Mouse (Mus musculus): ENCODE measurements around the gene Atp5d.
"Not testable (repeated sequence)": the region's sequence is repeated elsewhere in the genome, so short reads cannot be mapped to it uniquely, and the experiment has no call there.

Gene Atp5d

GRCm38 (mm10) chr10:80154384-80154783 lies 16.0 kb downstream of the Atp5d start:
- DNase-seq (ENCODE audit: low spot score) = no peak

DNA sequence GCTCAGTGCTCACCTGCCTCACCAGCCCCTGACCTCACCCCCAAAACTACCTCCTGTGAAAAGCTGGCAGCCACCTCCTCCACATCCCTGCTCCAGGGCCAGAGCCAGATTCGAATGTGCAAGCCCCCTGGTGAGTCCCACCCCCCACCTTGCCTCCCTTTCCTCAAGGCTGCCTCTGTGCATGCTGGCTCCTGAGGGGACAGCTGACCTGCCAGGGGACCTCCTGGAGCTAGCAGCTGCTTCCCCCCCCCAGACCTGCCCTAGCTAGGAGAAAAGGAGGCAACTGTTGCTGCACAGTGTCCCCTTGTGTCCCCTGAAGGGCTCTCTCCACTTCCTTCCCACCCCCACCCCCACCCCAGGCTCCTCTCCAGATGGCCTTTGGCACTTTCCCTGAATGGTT lies 16.8 kb downstream of the Atp5d start:
- no peak for DNase-seq (ENCODE audit: low spot score)

- no peak for DNase-seq (ENCODE audit: low spot score)
Observed at GRCm38 (mm10) chr10:80156002-80156751, 17.7 kb downstream of the Atp5d start.

- DNase-seq (ENCODE audit: low spot score) = no peak
Observed at GRCm38 (mm10) chr10:80156752-80157053, 18.3 kb downstream of the Atp5d start.

- DNase-seq (ENCODE audit: low spot score) = no peak
Observed at GRCm38 (mm10) chr10:80157141-80157929, 18.9 kb downstream of the Atp5d start.

DNA sequence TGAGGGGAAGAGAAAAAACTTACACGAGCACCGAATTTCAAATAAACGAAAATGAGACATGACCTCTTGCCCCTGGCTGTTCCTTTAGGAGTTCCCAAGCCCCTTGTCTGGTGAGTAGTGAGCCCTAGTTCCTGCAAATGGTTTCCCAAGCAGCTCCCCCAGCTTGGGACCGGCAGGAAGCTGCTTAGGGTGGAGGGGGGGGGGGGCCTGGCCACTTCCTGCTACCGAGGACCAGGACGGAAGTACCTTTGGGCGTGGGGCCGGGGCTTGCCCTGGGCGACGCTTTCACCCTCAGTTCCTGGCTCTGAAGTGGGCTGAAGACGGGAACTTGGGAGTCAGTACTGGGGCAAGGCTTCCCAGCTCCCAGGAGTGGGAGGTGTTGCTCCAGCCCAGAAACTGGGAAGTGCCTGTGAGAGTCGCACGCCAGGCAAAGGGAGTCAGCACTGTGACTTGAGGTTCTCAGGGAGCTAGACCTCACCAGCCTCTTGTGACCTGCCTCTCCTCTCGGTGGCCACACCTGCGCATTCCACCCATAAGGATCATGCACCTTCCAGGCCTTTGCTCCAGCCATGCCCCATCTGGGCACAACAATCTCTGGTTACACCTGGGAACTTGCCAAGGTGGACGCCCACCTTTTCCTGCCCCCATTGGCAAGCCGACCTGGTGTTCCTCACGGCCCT lies 20.0 kb downstream of the Atp5d start:
- DNase-seq (ENCODE audit: low spot score) = no peak

- no peak for DNase-seq (ENCODE audit: low spot score)
Observed at GRCm38 (mm10) chr10:80159021-80159560, 20.7 kb downstream of the Atp5d start.

DNA sequence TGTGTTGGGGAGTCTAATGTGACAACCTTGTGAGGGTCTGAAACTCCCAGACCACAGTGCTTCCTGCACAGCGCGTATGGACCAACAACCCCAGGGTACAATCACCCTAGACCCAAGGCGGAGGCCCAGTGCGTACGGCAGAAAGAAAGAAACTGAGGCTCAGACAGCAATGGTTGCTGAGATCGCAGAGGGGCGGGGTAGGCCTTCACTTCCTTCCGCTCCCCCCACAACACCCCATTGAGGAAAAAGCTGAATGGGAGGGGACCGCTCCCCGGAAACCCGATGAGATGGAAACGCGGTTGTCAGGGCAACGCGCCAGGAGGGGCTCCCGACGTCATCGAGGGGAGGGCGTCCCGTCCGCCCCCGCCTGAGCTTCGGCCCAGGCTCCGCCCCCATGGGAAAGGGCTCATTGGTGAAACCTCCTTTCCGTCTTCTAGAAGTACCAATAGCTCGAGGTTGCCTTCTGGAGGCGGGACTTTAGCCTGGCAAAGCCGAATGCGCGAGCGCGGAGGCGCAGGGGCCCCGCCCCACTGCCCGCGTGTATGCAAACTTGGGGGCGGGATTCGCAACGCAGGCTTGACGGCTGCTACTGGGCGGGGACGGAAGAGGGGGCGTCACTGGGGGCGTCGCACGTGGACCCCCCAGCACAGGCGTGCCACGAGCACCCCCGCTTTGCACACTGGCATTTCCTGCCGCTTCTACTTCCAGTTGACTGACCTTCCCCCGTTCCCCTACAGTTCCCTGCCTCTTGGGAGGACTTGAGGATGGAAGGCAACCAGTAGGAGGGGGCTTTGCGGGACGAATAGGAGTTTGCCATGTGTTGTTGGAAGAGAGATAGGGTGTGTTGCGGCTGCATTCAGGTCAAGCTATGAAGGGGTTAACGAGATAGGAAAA lies 21.4 kb downstream of the Atp5d start:
- peak; percentile 98 for DNase-seq (ENCODE audit: low spot score)

DNA sequence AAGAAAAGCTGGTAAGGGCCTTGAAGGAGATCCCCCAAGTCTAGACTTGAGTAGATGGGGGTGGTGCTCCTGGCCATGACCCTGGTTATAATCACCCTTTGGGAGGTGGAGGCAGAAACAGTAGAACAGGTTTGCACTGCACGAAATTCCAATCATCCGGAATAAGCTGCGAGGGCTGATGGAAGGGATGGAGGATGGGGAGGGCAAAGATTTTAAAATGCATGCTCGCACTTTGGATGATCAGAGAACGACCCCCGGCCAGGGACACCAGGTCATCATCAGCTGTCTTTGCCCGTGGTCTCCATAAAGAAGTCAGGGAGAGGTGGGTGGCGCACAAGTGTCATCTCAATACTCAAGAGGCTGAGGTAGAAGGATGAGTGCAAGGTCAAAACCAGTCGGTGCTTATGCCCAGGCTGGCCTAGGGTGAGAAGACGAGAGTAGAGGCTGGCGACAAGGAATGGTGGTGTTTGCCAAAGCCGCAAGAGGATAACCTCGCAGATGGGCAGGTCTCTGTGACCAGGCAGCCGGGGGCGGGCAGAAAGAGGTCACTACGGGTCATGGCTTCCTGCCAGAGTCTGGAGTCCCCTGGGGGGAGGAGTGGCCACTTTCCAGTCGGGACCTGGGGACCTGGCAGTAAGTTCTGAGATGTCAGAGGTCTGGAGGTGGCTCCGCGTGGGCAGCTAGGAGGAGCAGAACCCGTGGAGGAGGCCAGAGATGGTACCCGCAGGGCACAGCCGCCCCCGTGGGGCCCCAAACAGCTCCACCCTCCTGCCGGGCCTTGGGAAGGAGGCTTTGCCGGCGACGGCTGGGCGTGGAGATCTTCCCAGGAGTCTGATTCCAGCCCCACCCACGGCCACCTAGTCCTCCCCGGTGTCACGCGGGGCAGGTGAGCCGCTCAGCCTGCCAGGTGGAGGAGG lies 22.3 kb downstream of the Atp5d start:
- no peak for DNase-seq (ENCODE audit: low spot score)

- no peak for DNase-seq (ENCODE audit: low spot score)
Observed at GRCm38 (mm10) chr10:80161522-80162242, 23.2 kb downstream of the Atp5d start.

- DNase-seq (ENCODE audit: low spot score) = no peak
Observed at GRCm38 (mm10) chr10:80162243-80162608, 23.8 kb downstream of the Atp5d start.

GRCm38 (mm10) chr10:80162716-80163299 lies 24.4 kb downstream of the Atp5d start:
- no peak for DNase-seq (ENCODE audit: low spot score)

DNA sequence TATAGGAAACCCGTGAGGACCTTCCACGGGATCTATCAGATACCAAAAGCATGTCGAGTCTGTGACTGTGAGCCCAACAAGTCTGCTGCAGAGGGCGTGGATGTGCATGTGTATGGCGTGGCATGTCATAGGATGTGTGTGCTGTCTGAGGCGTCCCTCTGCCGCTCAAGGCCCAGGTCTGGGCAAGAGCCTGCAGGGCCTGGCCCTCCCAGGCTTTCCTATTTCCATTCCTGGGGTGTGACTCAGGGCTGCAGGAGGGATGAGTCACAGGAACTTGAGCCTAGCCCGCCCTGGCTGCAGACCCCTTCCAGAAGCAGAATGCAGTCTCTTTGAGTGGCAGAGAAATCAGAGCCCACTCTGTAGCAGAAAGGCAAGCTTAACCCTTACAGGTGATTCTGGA lies 25.3 kb downstream of the Atp5d start:
- no peak for DNase-seq (ENCODE audit: low spot score)

GRCm38 (mm10) chr10:80164161-80164997 lies 25.9 kb downstream of the Atp5d start:
- DNase-seq (ENCODE audit: low spot score) = no peak

- DNase-seq (ENCODE audit: low spot score) = peak; percentile 89
Observed at GRCm38 (mm10) chr10:80164998-80165344, 26.5 kb downstream of the Atp5d start.

DNA sequence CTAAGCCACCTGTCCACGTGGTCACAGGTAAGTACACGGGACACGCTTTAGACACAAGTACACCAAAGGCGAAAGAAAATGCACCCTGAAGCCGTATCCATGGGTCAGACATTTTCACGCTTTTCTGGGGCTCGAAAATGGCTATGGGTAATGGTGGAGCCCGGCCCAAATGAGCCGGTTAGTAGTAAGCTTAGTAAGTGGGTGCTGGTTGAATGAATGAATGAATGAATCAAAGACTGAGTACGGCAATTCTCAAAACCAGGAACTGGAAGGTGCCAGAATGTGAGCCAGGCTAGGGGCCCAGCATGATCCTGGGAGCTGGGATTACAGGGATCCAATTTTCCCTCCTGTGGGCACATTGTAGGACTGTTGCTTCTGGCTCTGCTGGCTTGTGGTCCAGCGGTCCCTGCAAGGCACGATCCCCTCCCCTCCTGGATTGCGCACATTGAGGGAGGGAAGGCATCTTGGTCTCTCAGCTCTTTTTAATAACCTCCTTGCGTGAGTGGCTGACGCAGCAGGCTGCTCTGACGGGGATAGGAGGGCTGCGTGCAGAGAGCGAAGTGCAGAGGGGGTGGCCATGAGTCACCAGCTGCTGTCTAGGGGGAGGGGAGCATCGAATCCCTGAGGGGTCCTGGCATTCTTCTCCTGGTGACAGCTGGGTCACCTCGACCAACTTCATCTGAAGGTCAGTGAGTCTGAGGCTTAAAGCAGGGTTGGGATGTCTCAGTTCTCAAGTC lies 27.1 kb downstream of the Atp5d start, which contains the start of gene Cirbp:
TSS of gene Cirbp (plus strand) at position 594 of the 737 bp plus-strand sequence.
- no peak for DNase-seq (ENCODE audit: low spot score)

DNA sequence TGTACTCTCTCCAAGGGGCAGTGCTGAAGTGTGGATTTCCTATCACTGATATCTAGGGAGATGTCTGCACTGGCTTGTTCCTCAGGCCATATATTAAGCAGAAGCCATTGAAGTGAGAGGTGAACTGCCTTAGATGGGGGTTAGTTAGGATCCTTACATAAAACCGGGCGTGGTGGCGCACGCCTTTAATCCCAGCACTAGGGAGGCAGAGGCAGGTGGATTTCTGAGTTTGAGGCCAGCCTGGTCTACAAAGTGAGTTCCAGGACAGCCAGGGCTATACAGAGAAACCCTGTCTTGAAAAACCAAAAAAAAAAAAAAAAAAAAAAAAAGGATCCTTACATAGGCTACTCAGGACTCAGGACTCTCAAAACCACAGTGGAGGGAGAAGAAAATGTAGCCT lies 27.7 kb downstream of the Atp5d start:
- not testable (repeated sequence) for DNase-seq (ENCODE audit: low spot score)

GRCm38 (mm10) chr10:80167460-80168037 lies 29.1 kb downstream of the Atp5d start:
- peak; percentile 98 for DNase-seq (ENCODE audit: low spot score)

Measured in ovary, postnatal 10 days (tissue).